Mouse (Mus musculus) adrenal gland, postnatal 10 days (tissue): ENCODE results near the gene Spcs1. TPM values are rescaled to one million over a fixed set of nuclear protein-coding genes. Genes with fewer than 3 reads are reported as not detected.
A peak's percentile ranks its signal among the peaks of the same experiment; 100 is the strongest.

Source experiments
- DNase-seq: peaks from one replicate; pipeline ENCODE4 v3.0.0; 2021; ENCODE audit warnings: mixed read lengths
- long read RNA-seq, 2 experiments: library from polyadenylated mRNA; stranded (forward); transcript quantifications; one replicate each; pipeline ENCODE4 v2.0.0; 2021
- total RNA-seq, 2 experiments: library from RNA; stranded (reverse); gene quantifications; 2 replicates each; pipeline ENCODE4 v1.2.3; 2021

The Spcs1 gene
- 100 to 1,000 TPM; 215 to 225 TPM for total RNA-seq
- long read RNA-seq, experiment 1, transcript Spcs1-204 (4 exons, 949 nt) = major isoform, 244 of 261 reads
- long read RNA-seq, experiment 1, partial matches to known transcripts = 7 of 261 reads
- long read RNA-seq, experiment 1, other reads (novel, unspliced or antisense) = 3 of 261 reads
- long read RNA-seq, experiment 2, transcript Spcs1-204 (4 exons, 949 nt) = major isoform, 145 of 150 reads
- long read RNA-seq, experiment 2, partial matches to known transcripts = 1 of 150 reads
- long read RNA-seq, experiment 2, other reads (novel, unspliced or antisense) = 2 of 150 reads

- DNase-seq = peak; percentile 91
These were observed at the start of gene Spcs1, which contains the start of gene Glt8d1 for GRCm38 (mm10) chr14:31001307-31002205. Gene Spcs1, minus strand, starts transcription at chr14:31001672. Gene Glt8d1, plus strand, starts transcription at chr14:31001400.

DNA sequence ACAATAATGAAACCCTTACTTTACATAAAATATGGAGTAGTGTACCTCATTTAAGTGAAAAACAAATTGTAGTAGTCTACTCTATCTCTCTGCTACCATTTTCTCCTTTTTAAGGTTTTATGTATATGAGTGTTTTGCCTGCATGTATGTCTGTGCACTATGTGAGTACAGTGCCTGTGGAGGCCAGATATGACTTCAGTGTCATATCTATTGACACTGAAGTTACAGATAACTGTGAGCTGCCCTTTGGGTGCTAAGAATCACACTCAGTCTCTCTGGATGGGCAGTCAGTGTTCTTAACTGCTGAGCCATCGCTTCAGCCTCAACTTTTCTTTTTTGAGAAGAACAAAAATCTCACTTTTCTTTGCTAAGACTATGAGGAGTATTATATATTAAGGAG lies 44.3 kb upstream of the Spcs1 start:
- DNase-seq = no peak

GRCm38 (mm10) chr14:31045296-31045695 lies 43.8 kb upstream of the Spcs1 start:
- no peak for DNase-seq

- no peak for DNase-seq
These were observed 24.3 kb upstream of the Spcs1 start for GRCm38 (mm10) chr14:31025785-31026184.

GRCm38 (mm10) chr14:31022579-31022978 lies 21.1 kb upstream of the Spcs1 start:
- DNase-seq = no peak

GRCm38 (mm10) chr14:31019331-31020205 lies 18.1 kb upstream of the Spcs1 start:
- peak; percentile 84 for DNase-seq

DNA sequence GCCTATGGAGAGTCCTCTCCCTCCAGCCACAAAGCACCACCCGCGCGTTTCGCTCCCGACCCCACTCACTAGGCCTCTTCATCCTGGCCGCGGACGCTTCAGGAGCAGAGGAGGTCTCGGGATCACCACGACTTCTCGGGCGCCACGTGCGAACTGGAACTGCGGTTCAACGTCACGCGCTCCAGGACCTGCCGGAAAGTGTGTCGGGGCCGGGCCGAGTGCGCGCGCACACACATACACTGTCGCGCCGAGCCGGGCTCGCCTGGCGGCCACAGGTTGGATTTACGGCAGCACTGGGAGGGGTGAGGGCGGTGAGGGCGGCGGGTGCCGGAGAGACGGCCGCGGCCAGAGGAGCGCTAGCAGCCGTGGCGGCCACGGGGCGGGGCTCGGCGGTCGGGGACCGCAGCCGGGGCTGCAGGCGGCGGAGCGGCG lies 17.4 kb upstream of the Spcs1 start, which contains the start of the genes Pbrm1 and Gnl3:
Gene Pbrm1 (plus strand): TSS at position 279 of the 432 bp plus-strand sequence.
Gene Gnl3 (minus strand): TSS at position 293 of the 432 bp plus-strand sequence.
- peak; percentile 98 for DNase-seq

- DNase-seq = peak; percentile 17
These were observed 16.4 kb upstream of the Spcs1 start for GRCm38 (mm10) chr14:31017854-31018253.

GRCm38 (mm10) chr14:31016063-31016462 lies 14.6 kb upstream of the Spcs1 start:
- no peak for DNase-seq

DNA sequence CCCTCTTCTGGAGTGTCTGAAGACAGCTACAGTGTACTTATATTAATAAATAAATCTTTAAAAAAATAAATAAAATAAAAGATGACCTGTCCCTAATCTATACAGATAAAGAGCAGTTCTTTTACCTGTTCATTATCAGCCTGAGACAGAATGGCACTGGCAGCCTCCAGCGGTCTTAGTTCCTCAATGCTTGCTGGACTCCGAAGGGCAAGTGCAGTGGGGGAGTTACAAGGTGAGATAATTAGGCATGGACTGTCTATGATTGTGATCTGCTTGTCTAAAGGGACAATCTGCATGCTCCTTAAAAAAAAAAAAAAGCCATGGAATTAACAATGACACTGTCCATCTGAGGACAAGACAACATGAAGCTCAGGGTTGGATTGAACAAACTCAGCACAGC lies 12.5 kb upstream of the Spcs1 start:
- no peak for DNase-seq

DNA sequence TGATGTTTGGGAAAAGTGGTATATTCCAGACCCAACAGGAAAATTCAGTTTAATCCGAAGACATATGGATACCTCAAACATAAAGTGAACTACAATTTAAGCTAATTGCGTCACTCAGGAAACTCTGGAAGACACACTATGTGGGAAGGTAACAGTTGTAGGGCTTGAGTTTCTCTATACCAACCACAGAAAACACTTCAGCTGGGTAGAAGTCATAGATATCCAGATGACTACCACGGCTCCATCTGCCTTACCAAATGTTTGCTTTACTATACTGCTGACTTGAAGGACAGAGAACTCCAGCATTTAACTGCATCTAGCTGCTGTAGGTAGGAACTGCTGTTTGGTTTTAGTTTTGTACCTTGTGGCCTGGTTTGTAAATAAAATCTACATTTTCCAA lies 10.1 kb upstream of the Spcs1 start:
- no peak for DNase-seq

- DNase-seq = no peak
These were observed 5.3 kb upstream of the Spcs1 start for GRCm38 (mm10) chr14:31006779-31007178.

GRCm38 (mm10) chr14:31004527-31004926 lies 3.1 kb upstream of the Spcs1 start:
- DNase-seq = no peak

- no peak for DNase-seq
These were observed 611 bp downstream of the Spcs1 start for GRCm38 (mm10) chr14:31000816-31001306.

DNA sequence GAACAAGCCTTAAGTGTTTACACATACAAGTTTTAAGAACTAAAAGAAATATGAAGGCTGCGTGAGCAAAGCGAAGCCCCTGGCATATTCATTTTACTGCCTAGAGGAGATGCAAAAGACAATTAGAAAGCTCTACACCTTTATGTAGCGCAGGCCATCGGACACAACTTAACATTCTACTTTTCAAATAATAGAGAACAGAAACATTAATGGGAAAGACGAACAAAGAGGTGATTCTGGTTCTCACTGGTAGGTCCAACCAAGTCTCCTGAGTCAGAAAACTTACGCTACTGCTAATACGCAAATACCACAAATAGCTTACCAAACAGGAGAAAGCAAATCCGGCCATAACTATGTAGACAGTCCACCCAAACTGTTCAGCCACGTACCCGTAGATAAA lies 1.1 kb downstream of the Spcs1 start:
- DNase-seq = no peak

DNA sequence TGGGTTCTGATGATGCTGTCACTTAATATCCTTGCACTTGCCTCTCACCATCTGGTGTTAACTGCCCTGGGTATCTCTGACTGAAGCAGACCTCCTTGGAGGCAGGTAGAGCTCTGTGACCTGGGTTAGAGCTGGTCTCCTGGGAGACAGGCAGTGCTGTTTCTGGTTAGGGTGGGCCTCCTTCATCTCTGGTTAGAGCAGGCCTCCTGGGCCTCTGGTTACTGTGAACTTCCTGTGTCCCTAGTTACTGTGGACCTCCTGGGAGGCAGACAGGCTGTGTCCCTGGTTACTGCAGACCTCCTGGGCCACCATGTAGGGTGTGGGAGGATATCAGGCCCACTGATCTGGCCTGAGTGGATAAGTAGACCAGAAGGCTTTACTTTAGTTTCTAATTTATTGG lies 5.1 kb downstream of the Spcs1 start:
- DNase-seq = no peak

DNA sequence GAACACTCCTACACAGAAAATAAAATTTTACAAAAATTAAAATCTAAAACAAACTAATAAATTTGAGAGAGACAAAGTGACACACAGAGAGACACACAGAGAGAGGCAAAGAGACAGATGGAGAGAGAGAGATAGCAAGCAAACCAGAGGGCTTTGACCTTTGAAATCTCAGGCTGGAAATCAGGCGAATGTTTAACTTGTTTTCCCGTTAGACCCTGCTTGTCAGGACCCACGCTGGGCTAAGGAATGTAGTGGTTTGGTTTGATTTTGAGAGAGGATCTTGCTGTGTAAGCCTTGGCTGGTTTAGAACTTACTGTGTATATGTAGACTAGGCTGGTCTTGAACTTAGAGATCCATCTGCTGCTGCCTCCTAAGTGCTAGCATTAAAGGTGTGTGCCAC lies 25.2 kb downstream of the Spcs1 start:
- DNase-seq = no peak

- peak; percentile 37 for DNase-seq
These were observed 27.3 kb downstream of the Spcs1 start for GRCm38 (mm10) chr14:30974204-30974603.

- no peak for DNase-seq
These were observed 41.1 kb downstream of the Spcs1 start for GRCm38 (mm10) chr14:30960366-30960765.

GRCm38 (mm10) chr14:30959031-30959430 lies 42.4 kb downstream of the Spcs1 start:
- DNase-seq = no peak

DNA sequence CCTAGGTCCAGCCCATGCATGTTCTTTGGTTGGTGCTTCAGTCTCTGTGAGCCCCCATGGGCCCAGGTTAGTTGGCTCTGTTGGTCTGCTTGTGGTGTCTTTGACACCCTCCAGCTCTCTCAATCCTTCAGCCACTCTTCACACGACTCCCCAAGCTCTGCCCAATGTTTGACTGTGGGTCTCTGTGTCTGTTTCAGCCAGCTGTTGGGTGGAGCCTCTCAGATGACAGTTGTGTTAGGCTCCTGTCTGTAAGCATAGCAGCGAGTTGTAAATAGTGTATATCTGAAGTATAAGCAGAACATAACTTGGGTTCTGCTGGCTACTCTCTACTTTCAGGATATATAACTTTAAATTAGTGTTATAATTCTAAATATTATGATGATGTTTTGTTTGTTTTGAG lies 43.0 kb downstream of the Spcs1 start:
- DNase-seq = no peak
